Mouse (Mus musculus) megakaryocyte progenitor cell, adult 5-6 weeks (primary cell): ENCODE results near the gene Lsamp. TPM values are rescaled to one million over a fixed set of nuclear protein-coding genes. Genes with fewer than 3 reads are reported as not detected.

Source experiments
- ATAC-seq: replicated peaks from 2 replicates; pipeline ENCODE4 v1.8.0; 2016; ENCODE audit warnings: mild to moderate bottlenecking, moderate TSS enrichment, inconsistent platforms; ENCODE audit not compliant: poor library complexity
- total RNA-seq, 2 experiments: library from RNA; stranded (forward) in 1 of 2; stranded (reverse) in 1 of 2; fragments of 157-497, 149-512 nt in 1 of 2; fragments of 200-1000 nt in 1 of 2; gene quantifications; 2 replicates each; pipeline versions ENCODE4 v1.2.3 to v1.2.4; 2015 to 2017

Gene Lsamp
- total RNA-seq (2015): not detected in 2 replicates
- not detected in 2 replicates for total RNA-seq (2017)

GRCm38 (mm10) chr16:39984205-39984634 lies at the start of gene Lsamp:
Gene Lsamp, plus strand, starts transcription at chr16:39984361.
- no peak for ATAC-seq

GRCm38 (mm10) chr16:39957686-39958085 lies 26.5 kb upstream of the Lsamp start:
- ATAC-seq: no peak

- ATAC-seq: no peak
These were observed 11.4 kb upstream of the Lsamp start for GRCm38 (mm10) chr16:39972712-39973111.

GRCm38 (mm10) chr16:39984635-39985291 lies 602 bp downstream of the Lsamp start:
- no peak for ATAC-seq

- no peak for ATAC-seq
These were observed 4.3 kb downstream of the Lsamp start for GRCm38 (mm10) chr16:39988466-39988865.

GRCm38 (mm10) chr16:39994821-39995220 lies 10.7 kb downstream of the Lsamp start:
- ATAC-seq: no peak

- ATAC-seq: no peak
These were observed 24.6 kb downstream of the Lsamp start for GRCm38 (mm10) chr16:40008800-40009199.

- no peak for ATAC-seq
These were observed 26.9 kb downstream of the Lsamp start for GRCm38 (mm10) chr16:40011106-40011505.

- ATAC-seq: no peak
These were observed 38.5 kb downstream of the Lsamp start for GRCm38 (mm10) chr16:40022611-40023010.

- ATAC-seq: no peak
These were observed 52.6 kb downstream of the Lsamp start for GRCm38 (mm10) chr16:40036719-40037118.

GRCm38 (mm10) chr16:40059546-40059945 lies 75.4 kb downstream of the Lsamp start:
- no peak for ATAC-seq

GRCm38 (mm10) chr16:40059968-40060367 lies 75.8 kb downstream of the Lsamp start:
- ATAC-seq: no peak

- ATAC-seq: no peak
These were observed 76.3 kb downstream of the Lsamp start for GRCm38 (mm10) chr16:40060491-40060890.

- no peak for ATAC-seq
These were observed 91.4 kb downstream of the Lsamp start for GRCm38 (mm10) chr16:40075556-40075955.

GRCm38 (mm10) chr16:40080224-40080623 lies 96.1 kb downstream of the Lsamp start:
- no peak for ATAC-seq

- no peak for ATAC-seq
These were observed 120.2 kb downstream of the Lsamp start for GRCm38 (mm10) chr16:40104329-40104728.

GRCm38 (mm10) chr16:40182918-40183317 lies 198.8 kb downstream of the Lsamp start:
- no peak for ATAC-seq

GRCm38 (mm10) chr16:40187987-40188590 lies 203.9 kb downstream of the Lsamp start:
- ATAC-seq: no peak

GRCm38 (mm10) chr16:40194401-40194800 lies 210.2 kb downstream of the Lsamp start:
- no peak for ATAC-seq

- no peak for ATAC-seq
These were observed 210.7 kb downstream of the Lsamp start for GRCm38 (mm10) chr16:40194839-40195238.

GRCm38 (mm10) chr16:40228627-40229026 lies 244.5 kb downstream of the Lsamp start:
- no peak for ATAC-seq

GRCm38 (mm10) chr16:40233066-40233465 lies 248.9 kb downstream of the Lsamp start:
- ATAC-seq: no peak
